Mouse (Mus musculus): ENCODE measurements around the gene Slc25a25. TPM values are rescaled to one million over a fixed set of nuclear protein-coding genes. Genes with fewer than 3 reads are reported as not detected.

The Slc25a25 gene
- polyA plus RNA-seq, 1 experiment, result 11.4 TPM

GRCm38 (mm10) chr2:32452441-32452971, 1.3 kb upstream of the Slc25a25 start:
- DNase-seq (ENCODE audit: low read depth in 1 of 2, low spot score in 2 of 2), result peak in 1 of 2 experiments; percentile 13
- TF ChIP-seq POLR2A (IDR thresholded peaks at IDR 0.05; ENCODE audit: low read depth, low read length), result no peak
- no peak for TF ChIP-seq CTCF (IDR thresholded peaks at IDR 0.05; ENCODE audit: extremely low read depth, insufficient read depth, insufficient read length, insufficient replicate concordance)
- 80% methylated on average over 16 of the region's 16 CpGs for WGBS
- peaks cover 13% of the 10 kb centered on the region for H3K4me1 ChIP-seq (ENCODE audit: control insufficient read depth, insufficient read depth, insufficient read length)
- H3K4me3 ChIP-seq (ENCODE audit: extremely low read depth, insufficient read depth, insufficient read length), result peak overlapping the region; percentile 56; the same call in 1 of the 2 replicates
- peak overlapping the region; percentile 89 for H3K27ac ChIP-seq (ENCODE audit: insufficient read depth, low read length)
- H3K36me3 ChIP-seq (ENCODE audit: control insufficient read depth, insufficient read depth, low read length), result peaks cover 7% of the 10 kb centered on the region
- H3K27me3 ChIP-seq (ENCODE audit: control insufficient read depth, insufficient read depth, low read length), result no peaks in the 10 kb centered on the region

DNA sequence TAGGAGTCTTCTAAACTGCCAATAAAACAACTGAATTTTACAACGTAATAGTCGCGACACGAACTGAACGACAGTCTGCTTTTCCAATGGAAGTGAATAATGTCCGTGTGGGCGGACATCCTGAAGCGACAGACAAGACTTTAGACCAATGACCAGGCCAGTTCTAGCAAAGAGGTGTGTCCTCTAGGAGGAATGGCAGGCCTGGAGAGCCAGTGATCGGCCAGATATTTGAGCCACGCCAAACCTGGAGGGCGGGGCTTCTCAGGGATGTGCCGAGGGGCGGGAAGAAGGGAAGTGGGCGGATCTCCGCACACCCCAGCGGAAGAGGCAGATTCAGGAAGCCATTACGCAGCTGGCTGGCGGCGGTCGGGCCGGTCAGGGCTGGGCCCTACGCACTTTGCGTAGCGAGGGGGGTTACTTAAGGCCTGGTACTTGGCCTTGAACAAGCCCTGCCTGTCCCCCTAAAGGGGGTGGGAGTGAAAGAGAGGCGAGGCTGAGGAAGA, 676 bp upstream of the Slc25a25 start:
- H3K36me3 ChIP-seq (ENCODE audit: control insufficient read depth, insufficient read depth, low read length), result peaks cover 7% of the 10 kb centered on the region
- H3K4me3 ChIP-seq (ENCODE audit: extremely low read depth, insufficient read depth, insufficient read length), result peak overlapping the region; percentile 56
- H3K4me1 ChIP-seq (ENCODE audit: control insufficient read depth, insufficient read depth, insufficient read length), result peaks cover 17% of the 10 kb centered on the region
- TF ChIP-seq CTCF (IDR thresholded peaks at IDR 0.05; ENCODE audit: extremely low read depth, insufficient read depth, insufficient read length, insufficient replicate concordance) (no peak), POLR2A (IDR thresholded peaks at IDR 0.05; ENCODE audit: low read depth, low read length) (peak; percentile 27)
- peak overlapping the region; percentile 89 for H3K27ac ChIP-seq (ENCODE audit: insufficient read depth, low read length)
- DNase-seq (ENCODE audit: low read depth in 1 of 2, low spot score in 2 of 2), result peak; percentile 96 to 99
- WGBS, result under 1% methylated on average over 25 of the region's 25 CpGs
- H3K27me3 ChIP-seq (ENCODE audit: control insufficient read depth, insufficient read depth, low read length), result no peaks in the 10 kb centered on the region

GRCm38 (mm10) chr2:32449761-32450754, 1.2 kb downstream of the Slc25a25 start, which contains the start of gene Naif1:
Gene Naif1, plus strand, starts transcription at chr2:32450457.
- Histone ChIP-seq H3K4me1 (ENCODE audit: control insufficient read depth, insufficient read depth, insufficient read length) (peaks cover 21% of the 10 kb centered on the region), H3K27me3 (ENCODE audit: control insufficient read depth, insufficient read depth, low read length) (no peaks in the 10 kb centered on the region), H3K4me3 (ENCODE audit: extremely low read depth, insufficient read depth, insufficient read length) (peak within 1 kb of the TSS; percentile 79), H3K36me3 (ENCODE audit: control insufficient read depth, insufficient read depth, low read length) (peaks cover 1% of the 10 kb centered on the region), H3K27ac (ENCODE audit: insufficient read depth, low read length) (peak within 1 kb of the TSS; percentile 86)
- DNase-seq (ENCODE audit: low read depth in 1 of 2, low spot score in 2 of 2), result no peak
- 61% methylated on average over 15 of the region's 15 CpGs for WGBS
- TF ChIP-seq POLR2A (IDR thresholded peaks at IDR 0.05; ENCODE audit: low read depth, low read length) (no peak), CTCF (IDR thresholded peaks at IDR 0.05; ENCODE audit: extremely low read depth, insufficient read depth, insufficient read length, insufficient replicate concordance) (no peak)

GRCm38 (mm10) chr2:32448480-32448879, 2.8 kb downstream of the Slc25a25 start:
- DNase-seq (ENCODE audit: low read depth in 1 of 2, low spot score in 2 of 2), result no peak

GRCm38 (mm10) chr2:32447264-32447936, 3.8 kb downstream of the Slc25a25 start:
- Histone ChIP-seq H3K36me3 (ENCODE audit: control insufficient read depth, insufficient read depth, low read length) (no peaks in the 10 kb centered on the region; the same call in 1 of the 2 replicates), H3K4me3 (ENCODE audit: extremely low read depth, insufficient read depth, insufficient read length) (peak overlapping the region; percentile 46; the same call in 1 of the 2 replicates), H3K27ac (ENCODE audit: insufficient read depth, low read length) (peak overlapping the region; percentile 98), H3K27me3 (ENCODE audit: control insufficient read depth, insufficient read depth, low read length) (no peaks in the 10 kb centered on the region), H3K4me1 (ENCODE audit: control insufficient read depth, insufficient read depth, insufficient read length) (peaks cover 14% of the 10 kb centered on the region)
- 4% methylated on average over 9 of the region's 9 CpGs for WGBS
- TF ChIP-seq POLR2A (IDR thresholded peaks at IDR 0.05; ENCODE audit: low read depth, low read length), result no peak
- peak; percentile 67 to 73 for DNase-seq (ENCODE audit: low read depth in 1 of 2, low spot score in 2 of 2)

More at GRCm38 (mm10) chr2:32448480-32448879, 2.8 kb downstream of the Slc25a25 start:
- no peak for TF ChIP-seq CTCF (IDR thresholded peaks at IDR 0.05; ENCODE audit: extremely low read depth, insufficient read depth, insufficient read length, insufficient replicate concordance)
- H3K4me1 ChIP-seq (ENCODE audit: control insufficient read depth, insufficient read depth, insufficient read length), result peaks cover 21% of the 10 kb centered on the region
- no peaks in the 10 kb centered on the region; the same call in 1 of the 2 replicates for H3K36me3 ChIP-seq (ENCODE audit: control insufficient read depth, insufficient read depth, low read length)
- no peak overlapping the region for H3K4me3 ChIP-seq (ENCODE audit: extremely low read depth, insufficient read depth, insufficient read length)
- H3K27ac ChIP-seq (ENCODE audit: insufficient read depth, low read length), result peak overlapping the region; percentile 42
- WGBS, result 62% methylated on average over 1 of the region's 1 CpGs
- no peaks in the 10 kb centered on the region for H3K27me3 ChIP-seq (ENCODE audit: control insufficient read depth, insufficient read depth, low read length)

DNA sequence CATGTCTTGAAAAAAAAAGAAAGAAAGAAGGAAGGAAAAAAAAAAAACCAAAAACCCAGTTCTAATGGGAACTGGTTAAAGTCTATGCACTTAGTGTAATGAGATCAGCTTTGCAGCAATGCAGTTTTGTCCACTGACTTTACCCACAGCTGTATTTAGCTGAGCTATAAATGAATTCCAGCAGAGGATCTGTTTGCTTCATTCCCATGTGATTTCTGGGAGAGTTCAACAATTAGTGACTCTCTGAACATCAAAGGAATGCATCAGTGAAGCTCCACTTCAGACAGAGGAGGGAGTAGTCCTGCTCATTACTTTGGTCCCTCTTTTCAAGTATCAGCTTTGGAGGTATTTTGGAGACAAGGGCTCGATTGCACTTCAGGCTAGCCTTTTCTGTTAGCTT, 5.7 kb downstream of the Slc25a25 start:
- H3K4me1 ChIP-seq (ENCODE audit: control insufficient read depth, insufficient read depth, insufficient read length), result peaks cover 12% of the 10 kb centered on the region
- no peak overlapping the region for H3K4me3 ChIP-seq (ENCODE audit: extremely low read depth, insufficient read depth, insufficient read length)
- H3K27ac ChIP-seq (ENCODE audit: insufficient read depth, low read length), result no peak overlapping the region
- DNase-seq (ENCODE audit: low read depth in 1 of 2, low spot score in 2 of 2), result no peak
- H3K27me3 ChIP-seq (ENCODE audit: control insufficient read depth, insufficient read depth, low read length), result no peaks in the 10 kb centered on the region
- H3K36me3 ChIP-seq (ENCODE audit: control insufficient read depth, insufficient read depth, low read length), result no peaks in the 10 kb centered on the region; the same call in 1 of the 2 replicates
- 94% methylated on average over 1 of the region's 1 CpGs for WGBS
- TF ChIP-seq POLR2A (IDR thresholded peaks at IDR 0.05; ENCODE audit: low read depth, low read length) (no peak), CTCF (IDR thresholded peaks at IDR 0.05; ENCODE audit: extremely low read depth, insufficient read depth, insufficient read length, insufficient replicate concordance) (no peak)

All from spleen, adult 2 months (tissue).